Comparison of ENCODE assay signal across 9 mouse cellular contexts in the genomic region with DNA sequence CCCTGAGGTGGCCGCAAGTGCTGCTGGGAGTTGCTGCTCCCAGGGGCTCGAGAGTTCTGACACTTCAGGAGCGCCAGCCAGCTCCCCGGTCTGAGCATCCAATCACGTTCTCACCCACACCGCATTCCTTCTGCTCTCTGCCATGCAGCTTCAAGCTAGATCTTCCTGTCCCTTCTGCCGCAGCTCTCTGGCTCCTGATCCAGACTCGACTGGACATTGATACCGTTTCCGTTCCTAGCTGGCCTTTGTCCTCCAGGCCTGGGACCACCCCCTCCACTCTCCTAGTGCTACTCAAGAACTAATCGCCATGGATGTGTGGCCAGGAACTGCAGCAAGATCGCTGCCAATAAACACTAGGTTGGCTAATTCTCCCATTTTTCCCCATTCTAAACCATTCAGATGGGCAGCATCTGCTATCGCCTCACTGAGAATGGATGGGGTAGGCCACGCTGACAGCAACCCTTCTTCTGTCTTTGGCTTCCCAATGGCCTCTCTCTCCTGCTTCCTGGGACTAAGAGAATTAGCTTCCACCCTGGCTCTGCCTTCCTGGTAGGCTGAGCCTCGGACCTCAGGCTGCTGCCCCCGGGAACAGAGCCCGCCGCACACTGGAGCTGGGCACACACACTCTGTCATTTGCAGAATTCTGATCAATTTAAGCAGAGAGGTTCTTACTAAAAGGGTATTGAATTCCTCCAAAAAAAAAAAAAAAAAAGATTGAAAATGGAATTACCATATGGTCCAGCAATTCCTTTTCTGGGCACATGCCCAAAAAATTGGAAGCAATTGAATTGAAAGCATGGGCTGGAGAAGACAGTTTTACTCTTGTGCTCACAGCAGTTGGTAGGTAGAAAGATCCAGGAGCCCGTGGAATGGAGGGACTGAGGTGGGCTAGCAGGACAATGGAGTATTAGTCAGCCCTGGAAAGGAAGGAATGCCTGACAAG. TPM values are rescaled to one million over a fixed set of nuclear protein-coding genes. Genes with fewer than 3 reads are reported as not detected.
DNase-seq lines count a peak whose midpoint lies in the region; ATAC-seq and TF ChIP-seq lines count a peak whose summit lies in the region.
"Had no signal": no experiment of that assay in that cellular context is flagged by ENCODE, and none has a peak within 500 bp of the region (broad histone marks: within the 10 kb centered on the region; RNA-seq: fewer than 3 reads in every experiment).

No protein-coding gene starts in this region.

- WGBS in forebrain, embryonic 15.5 days = 45% methylated on average over 19 of the region's 19 CpGs

- no peak overlapping the region for H3K4me2 ChIP-seq in forebrain, embryonic 15.5 days (replicated peaks)
- H3K4me2 ChIP-seq: liver, embryonic 13.5 days had no signal

- H3K4me1 ChIP-seq in forebrain, embryonic 15.5 days = peaks cover 17% of the 10 kb centered on the region

- H3K27ac ChIP-seq in gastrocnemius, adult 2 months = peak overlapping the region; percentile 69
- H3K27ac ChIP-seq in forebrain, embryonic 15.5 days (replicated peaks) = peak overlapping the region; percentile 85
- H3K27ac ChIP-seq: liver, embryonic 13.5 days had no signal

- TF ChIP-seq CTCF in gastrocnemius, adult 2 months (IDR thresholded peaks at IDR 0.05) = no peak

- intact Hi-C loops in gastrocnemius, adult 2 months (cut with DNase I) = loop anchor here (5.0 kb wide), 1 partner anchor 48 kb away; no protein-coding TSS in a partner anchor

- H3K9ac ChIP-seq in forebrain, embryonic 15.5 days (replicated peaks) = no peak overlapping the region
- H3K9ac ChIP-seq: liver, embryonic 13.5 days had no signal

- peak; percentile 42 for DNase-seq in gastrocnemius, adult 2 months
- no peak for DNase-seq in gastrocnemius, postnatal 10 days
- peak; percentile 45 for DNase-seq in NIH3T3 (ENCODE audit: low read depth)
- peak; percentile 49 to 73 for DNase-seq in layer of hippocampus, adult 18-20 months (ENCODE audit: low spot score in 2 of 2)
- DNase-seq in telencephalon, adult 2 months (ENCODE audit: low read depth, low spot score) = peak; percentile 57
- DNase-seq in spleen, postnatal 4 days (ENCODE audit: low spot score in 2 of 2) = no peak
- no peak for DNase-seq in adrenal gland, postnatal 36 days
- DNase-seq: liver, embryonic 13.5 days had no signal

- no peaks in the 10 kb centered on the region for H3K36me3 ChIP-seq in forebrain, embryonic 15.5 days
- H3K36me3 ChIP-seq: liver, embryonic 13.5 days had no signal

- no peaks in the 10 kb centered on the region for H3K9me3 ChIP-seq in forebrain, embryonic 15.5 days

- no peaks in the 10 kb centered on the region for H3K27me3 ChIP-seq in forebrain, embryonic 15.5 days
- H3K27me3 ChIP-seq: liver, embryonic 13.5 days had no signal

- peak overlapping the region; percentile 32 for H3K4me3 ChIP-seq in gastrocnemius, adult 2 months
- no peak overlapping the region for H3K4me3 ChIP-seq in forebrain, embryonic 15.5 days
- H3K4me3 ChIP-seq: liver, embryonic 13.5 days had no signal

- peak; percentile 46; the same call in 1 of the 2 replicates for ATAC-seq in forebrain, embryonic 15.5 days (replicated peaks)

RNA-seq across cellular contexts. Expression of a gene that starts 31.1 kb away (rescaled TPM):
- total RNA-seq in gastrocnemius, adult 2 months (2021) = 10 to 100 TPM in 1 of 2 experiments, 1 to 10 TPM in 1; 9.5 to 14.5 TPM
- 10 to 100 TPM; 20.6 to 26.6 TPM for total RNA-seq in gastrocnemius, postnatal 10 days (2021)
- 14.7 and 17.3 TPM in 2 replicates for polyA plus RNA-seq in forebrain, embryonic 15.5 days (2015; fragmentation: Nextera tagmentation; extraction: Ambion mirVana)
- total RNA-seq in layer of hippocampus, adult 18-20 months (2021) = 10 to 100 TPM; 53.6 to 53.7 TPM
- 10 to 100 TPM; 28.9 to 30.9 TPM for total RNA-seq in adrenal gland, postnatal 36 days (2021)

RNA-seq across cellular contexts. Expression of a gene that starts 49.2 kb away (rescaled TPM):
- total RNA-seq in gastrocnemius, adult 2 months (2021) = under 1 TPM in 1 of 2 experiments, not detected in 1; 0.28 TPM
- total RNA-seq in gastrocnemius, postnatal 10 days (2021) = under 1 TPM; 0.31 to 0.45 TPM
- not detected in 2 replicates for polyA plus RNA-seq in forebrain, embryonic 15.5 days (2015; fragmentation: Nextera tagmentation; extraction: Ambion mirVana)
- not detected for total RNA-seq in layer of hippocampus, adult 18-20 months (2021)
- not detected for total RNA-seq in adrenal gland, postnatal 36 days (2021)
- polyA plus RNA-seq: liver, embryonic 13.5 days had no signal

Comparison
In these comparisons a context has a peak if more than half of its experiments do, and no peak if none do; other contexts are left out.
1. DNase-seq: peak in gastrocnemius, adult 2 months (single experiment), NIH3T3 (single experiment), layer of hippocampus, adult 18-20 months (2 of 2) and telencephalon, adult 2 months (single experiment); none in gastrocnemius, postnatal 10 days (single experiment), spleen, postnatal 4 days (0 of 2) and adrenal gland, postnatal 36 days (0 of 2).